Mouse (Mus musculus): ENCODE measurements at regions not wholly inside any gene's neighbourhood (a gene's known extent, or its start where the extent isn't known, plus 50 kb on each side); places are given as distances from the start of the nearest gene placed in this dataset.

- H3K27me3 ChIP-seq (ENCODE audit: control insufficient read depth, insufficient read depth, low read length): no peaks in the 10 kb centered on the region
- no peak overlapping the region for H3K9ac ChIP-seq
- DNase-seq (ENCODE audit: low spot score) (no peak), ATAC-seq (ENCODE audit: low FRiP score) (no peak)
- no peak overlapping the region for H3K27ac ChIP-seq
- no peak overlapping the region for H3K4me3 ChIP-seq (replicated peaks; ENCODE audit: low read length)
- no peaks in the 10 kb centered on the region for H3K36me3 ChIP-seq (replicated peaks; ENCODE audit: control insufficient read depth, insufficient read depth)
- no peaks in the 10 kb centered on the region for H3K9me3 ChIP-seq (ENCODE audit: control insufficient read depth, low read length)
- no peaks in the 10 kb centered on the region for H3K4me1 ChIP-seq (replicated peaks; ENCODE audit: control insufficient read depth, insufficient read depth, low read length)
- no peak overlapping the region for H3K4me2 ChIP-seq (replicated peaks)
- 87% methylated on average over 7 of the region's 7 CpGs for WGBS
Measured at GRCm38 (mm10) chr13:15211635-15212352, 251.2 kb upstream of the Gli3 start.

- H3K4me3 ChIP-seq (replicated peaks; ENCODE audit: low read length): no peak overlapping the region
- H3K4me1 ChIP-seq (replicated peaks; ENCODE audit: control insufficient read depth, insufficient read depth, low read length): no peaks in the 10 kb centered on the region
- H3K27ac ChIP-seq: no peak overlapping the region
- ATAC-seq (ENCODE audit: low FRiP score) (no peak), DNase-seq (ENCODE audit: low spot score) (no peak)
- no peak overlapping the region for H3K9ac ChIP-seq
- WGBS: 79% methylated on average over 5 of the region's 5 CpGs
- H3K27me3 ChIP-seq (ENCODE audit: control insufficient read depth, insufficient read depth, low read length): no peaks in the 10 kb centered on the region
- no peaks in the 10 kb centered on the region for H3K36me3 ChIP-seq (replicated peaks; ENCODE audit: control insufficient read depth, insufficient read depth)
- H3K4me2 ChIP-seq (replicated peaks): no peak overlapping the region
- no peaks in the 10 kb centered on the region for H3K9me3 ChIP-seq (ENCODE audit: control insufficient read depth, low read length)
Measured at GRCm38 (mm10) chr13:15212353-15212850, 250.6 kb upstream of the Gli3 start.

- Histone ChIP-seq H3K4me2 (replicated peaks) (no peak overlapping the region), H3K27ac (no peak overlapping the region), H3K9me3 (ENCODE audit: control insufficient read depth, low read length) (no peaks in the 10 kb centered on the region), H3K36me3 (replicated peaks; ENCODE audit: control insufficient read depth, insufficient read depth) (no peaks in the 10 kb centered on the region), H3K9ac (no peak overlapping the region), H3K4me3 (replicated peaks; ENCODE audit: low read length) (no peak overlapping the region), H3K27me3 (ENCODE audit: control insufficient read depth, insufficient read depth, low read length) (no peaks in the 10 kb centered on the region), H3K4me1 (replicated peaks; ENCODE audit: control insufficient read depth, insufficient read depth, low read length) (no peaks in the 10 kb centered on the region)
- ATAC-seq (ENCODE audit: low FRiP score) (no peak), DNase-seq (ENCODE audit: low spot score) (no peak)
- WGBS: 34% methylated on average over 3 of the region's 3 CpGs
Measured at GRCm38 (mm10) chr13:15221322-15221721, 241.7 kb upstream of the Gli3 start.

GRCm38 (mm10) chr13:15227641-15228040 lies 235.4 kb upstream of the Gli3 start:
- H3K4me1 ChIP-seq (replicated peaks; ENCODE audit: control insufficient read depth, insufficient read depth, low read length): no peaks in the 10 kb centered on the region
- no peaks in the 10 kb centered on the region for H3K9me3 ChIP-seq (ENCODE audit: control insufficient read depth, low read length)
- no peak overlapping the region for H3K4me3 ChIP-seq (replicated peaks; ENCODE audit: low read length)
- 69% methylated on average over 1 of the region's 1 CpGs for WGBS
- H3K27me3 ChIP-seq (ENCODE audit: control insufficient read depth, insufficient read depth, low read length): no peaks in the 10 kb centered on the region
- ATAC-seq (ENCODE audit: low FRiP score) (no peak), DNase-seq (ENCODE audit: low spot score) (no peak)
- H3K36me3 ChIP-seq (replicated peaks; ENCODE audit: control insufficient read depth, insufficient read depth): no peaks in the 10 kb centered on the region
- no peak overlapping the region for H3K4me2 ChIP-seq (replicated peaks)
- no peak overlapping the region for H3K27ac ChIP-seq
- no peak overlapping the region for H3K9ac ChIP-seq
